Mouse (Mus musculus): ENCODE measurements around the gene Kdm4d.

GRCm38 (mm10) chr9:14500916-14501424, 688 bp upstream of the Kdm4d start:
- TF ChIP-seq CTCF (IDR thresholded peaks at IDR 0.05; ENCODE audit: low read depth) (no peak), EP300 (IDR thresholded peaks at IDR 0.05; ENCODE audit: low read depth) (no peak)
